Mouse (Mus musculus) fibroblast of lung, adult 2 months (primary cell): ENCODE measurements around the gene St7.

Experiments
- DNase-seq: peaks from one replicate; pipeline ENCODE4 v3.0.0-alpha.2; 2011; ENCODE audit warnings: low read depth

St7 gene

GRCm38 (mm10) chr6:17905776-17906175, 213.0 kb downstream of the St7 start:
- DNase-seq, result no peak

- no peak for DNase-seq
These were observed 213.6 kb downstream of the St7 start for GRCm38 (mm10) chr6:17906289-17906688.

- DNase-seq, result no peak
These were observed 219.6 kb downstream of the St7 start for GRCm38 (mm10) chr6:17912312-17912711.

- DNase-seq, result no peak
These were observed 220.1 kb downstream of the St7 start for GRCm38 (mm10) chr6:17912825-17913224.

GRCm38 (mm10) chr6:17913315-17913714, 220.6 kb downstream of the St7 start:
- no peak for DNase-seq

- DNase-seq, result no peak
These were observed 221.6 kb downstream of the St7 start for GRCm38 (mm10) chr6:17914300-17914699.

GRCm38 (mm10) chr6:17917233-17917632, 224.5 kb downstream of the St7 start:
- no peak for DNase-seq

- DNase-seq, result no peak
These were observed 229.4 kb downstream of the St7 start for GRCm38 (mm10) chr6:17922180-17922579.

- no peak for DNase-seq
These were observed 230.2 kb downstream of the St7 start for GRCm38 (mm10) chr6:17922967-17923366.

GRCm38 (mm10) chr6:17923370-17923769, 230.6 kb downstream of the St7 start:
- DNase-seq, result no peak

- no peak for DNase-seq
These were observed 231.3 kb downstream of the St7 start for GRCm38 (mm10) chr6:17923894-17924505.

- DNase-seq, result no peak
These were observed 232.5 kb downstream of the St7 start for GRCm38 (mm10) chr6:17925267-17925666.

GRCm38 (mm10) chr6:17927746-17928145, 235.0 kb downstream of the St7 start:
- DNase-seq, result no peak

GRCm38 (mm10) chr6:17931187-17931586, 238.5 kb downstream of the St7 start:
- no peak for DNase-seq

- DNase-seq, result no peak
These were observed 239.1 kb downstream of the St7 start for GRCm38 (mm10) chr6:17931835-17932234.

GRCm38 (mm10) chr6:17932806-17933205, 240.1 kb downstream of the St7 start:
- no peak for DNase-seq

GRCm38 (mm10) chr6:17938631-17939346, 246.1 kb downstream of the St7 start:
- no peak for DNase-seq

- no peak for DNase-seq
These were observed 249.2 kb downstream of the St7 start for GRCm38 (mm10) chr6:17941916-17942315.

- no peak for DNase-seq
These were observed 249.6 kb downstream of the St7 start for GRCm38 (mm10) chr6:17942344-17942743.

- DNase-seq, result no peak
These were observed 251.3 kb downstream of the St7 start for GRCm38 (mm10) chr6:17943877-17944617.

- no peak for DNase-seq
These were observed 253.7 kb downstream of the St7 start for GRCm38 (mm10) chr6:17946456-17946855.

- DNase-seq, result no peak
These were observed 254.5 kb downstream of the St7 start for GRCm38 (mm10) chr6:17947130-17947831.
